Mouse (Mus musculus) heart, embryonic 14.5 days (tissue): ENCODE data around the gene Rapgef2. TPM values are rescaled to one million over a fixed set of nuclear protein-coding genes. Genes with fewer than 3 reads are reported as not detected.

Experiments used
- ATAC-seq: fragments of 200-750 bp; cut with Nextera tagmentation; 2 replicates; pipeline ENCODE4 v1.8.0; 2017; ENCODE audit warnings: low read depth, moderate TSS enrichment; ENCODE audit not compliant: insufficient number of reproducible peaks, insufficient read depth, low FRiP score
- H3K27ac ChIP-seq, 2 experiments: fragments of 200-500 bp in 1 of 2; fragments of 300-500 bp in 1 of 2; sonication (generic) in 1 of 2; replicated peaks in 1 of 2; 2 replicates each; pipeline ENCODE4 v1.5.1; 2012 to 2014; ENCODE audit warnings: low read depth in 2 of 2, low read length in 2 of 2, control low read depth in 1 of 2, mild to moderate bottlenecking in 1 of 2, mixed read lengths in 1 of 2; ENCODE audit not compliant: control insufficient read depth in 1 of 2, insufficient read depth in 1 of 2
- H3K27me3 ChIP-seq: fragments of 300-500 bp; sonication (generic); 2 replicates; pipeline ENCODE4 v1.6.1; 2014; ENCODE audit warnings: mild to moderate bottlenecking, low read length, control low read depth; ENCODE audit not compliant: control insufficient read depth, insufficient read depth
- H3K36me3 ChIP-seq: fragments of 300-500 bp; sonication (generic); 2 replicates; pipeline ENCODE4 v1.6.1; 2014; ENCODE audit warnings: mild to moderate bottlenecking, control low read depth, low read length, mixed read lengths; ENCODE audit not compliant: control insufficient read depth, insufficient read depth
- H3K4me1 ChIP-seq, 2 experiments: fragments of 200-500 bp in 1 of 2; fragments of 300-500 bp in 1 of 2; sonication (generic) in 1 of 2; 2 replicates each; pipeline ENCODE4 v1.6.1; 2012 to 2014; ENCODE audit warnings: low read length in 2 of 2, control low read depth in 1 of 2, mixed read lengths in 1 of 2; ENCODE audit not compliant: control insufficient read depth in 2 of 2, insufficient read depth in 2 of 2
- H3K4me2 ChIP-seq: fragments of 300-500 bp; sonication (generic); 2 replicates; pipeline ENCODE4 v1.6.1; 2014; ENCODE audit warnings: mild to moderate bottlenecking, low read length
- H3K4me3 ChIP-seq, 2 experiments: fragments of 200-500 bp in 1 of 2; fragments of 300-500 bp in 1 of 2; sonication (generic) in 1 of 2; 2 replicates each; pipeline ENCODE4 v1.5.1; 2012 to 2014; ENCODE audit warnings: low read length in 2 of 2, mild to moderate bottlenecking in 2 of 2, control low read depth in 1 of 2, low read depth in 1 of 2, moderate library complexity in 1 of 2; ENCODE audit not compliant: control insufficient read depth in 1 of 2, insufficient read depth in 1 of 2
- H3K9ac ChIP-seq: fragments of 300-500 bp; sonication (generic); 2 replicates; pipeline ENCODE4 v1.6.1; 2014; ENCODE audit warnings: mild to moderate bottlenecking, low read length
- H3K9me3 ChIP-seq: fragments of 300-500 bp; sonication (generic); 2 replicates; pipeline ENCODE4 v1.6.1; 2016; ENCODE audit warnings: low read length, control low read depth; ENCODE audit not compliant: control insufficient read depth
- WGBS: fragments of 180-500 bp; shearing (Covaris S2); extraction: QIAGEN DNeasy Blood & Tissue Kit; methylation state at CpG from one replicate; pipeline ENCODE4 v1.1.7; 2014; 5-methylcytosine and 5-hydroxymethylcytosine counted together
- polyA plus RNA-seq: library from polyadenylated mRNA; unstranded; fragments of >200 nt; fragmentation: Nextera tagmentation; extraction: Ambion mirVana; gene quantifications from 2 replicates; pipeline ENCODE4 v1.2.1, GENCODE M21; 2014

The Rapgef2 gene
- polyA plus RNA-seq, 1 experiment from 2014 or later, result 7.3 TPM

- Histone ChIP-seq H3K9ac (no peak overlapping the region), H3K36me3 (no peaks in the 10 kb centered on the region), H3K27ac (no peak overlapping the region), H3K27me3 (no peaks in the 10 kb centered on the region), H3K9me3 (no peaks in the 10 kb centered on the region), H3K4me1 (peaks cover under 1 to 9% of the 10 kb centered on the region in 2 experiments; a peak in 3 of 4 replicates), H3K4me2 (no peak overlapping the region), H3K4me3 (no peak overlapping the region)
- 79% methylated on average over 7 of the region's 7 CpGs for WGBS
- no peak for ATAC-seq
These were observed 62.0 kb downstream of the Rapgef2 start for GRCm38 (mm10) chr3:79224352-79224751.

- Histone ChIP-seq H3K4me3 (no peak overlapping the region), H3K36me3 (no peaks in the 10 kb centered on the region), H3K4me2 (no peak overlapping the region), H3K4me1 (peaks cover 3 to 9% of the 10 kb centered on the region in 2 experiments; a peak in 3 of 4 replicates), H3K9ac (no peak overlapping the region), H3K9me3 (no peaks in the 10 kb centered on the region), H3K27me3 (no peaks in the 10 kb centered on the region), H3K27ac (no peak overlapping the region)
- ATAC-seq, result no peak
- WGBS, result 76% methylated on average over 8 of the region's 8 CpGs
These were observed 63.0 kb downstream of the Rapgef2 start for GRCm38 (mm10) chr3:79223281-79223680.

- H3K4me3 ChIP-seq, result no peak overlapping the region
- H3K27me3 ChIP-seq, result no peaks in the 10 kb centered on the region
- H3K4me2 ChIP-seq, result no peak overlapping the region
- 62% methylated on average over 13 of the region's 13 CpGs for WGBS
- H3K9me3 ChIP-seq, result no peaks in the 10 kb centered on the region
- no peak overlapping the region for H3K27ac ChIP-seq
- H3K36me3 ChIP-seq, result no peaks in the 10 kb centered on the region
- no peak overlapping the region for H3K9ac ChIP-seq
- no peak for ATAC-seq
- peaks cover 3 to 9% of the 10 kb centered on the region in 2 experiments; a peak in 3 of 4 replicates for H3K4me1 ChIP-seq
These were observed 63.9 kb downstream of the Rapgef2 start for GRCm38 (mm10) chr3:79222192-79222960.

GRCm38 (mm10) chr3:79221296-79222191, 64.8 kb downstream of the Rapgef2 start:
- H3K9ac ChIP-seq, result no peak overlapping the region; the same call in 1 of the 2 replicates
- H3K4me1 ChIP-seq, result peaks cover 3 to 9% of the 10 kb centered on the region in 2 experiments; a peak in 3 of 4 replicates
- 37% methylated on average over 9 of the region's 9 CpGs for WGBS
- no peak overlapping the region for H3K4me2 ChIP-seq
- ATAC-seq, result no peak
- no peak overlapping the region for H3K27ac ChIP-seq
- H3K4me3 ChIP-seq, result no peak overlapping the region
- no peaks in the 10 kb centered on the region for H3K27me3 ChIP-seq
- H3K9me3 ChIP-seq, result no peaks in the 10 kb centered on the region
- no peaks in the 10 kb centered on the region for H3K36me3 ChIP-seq

GRCm38 (mm10) chr3:79219144-79219930, 67.0 kb downstream of the Rapgef2 start:
- Histone ChIP-seq H3K9ac (no peak overlapping the region), H3K9me3 (no peaks in the 10 kb centered on the region), H3K4me1 (peaks cover 3 to 9% of the 10 kb centered on the region in 2 experiments; a peak in 3 of 4 replicates), H3K4me3 (no peak overlapping the region), H3K27ac (0 out of 4 replicates have a peak overlapping the region, but pooled peaks of 1 of the 2 experiments have one; percentile 41), H3K4me2 (no peak overlapping the region), H3K36me3 (no peaks in the 10 kb centered on the region), H3K27me3 (no peaks in the 10 kb centered on the region)
- no peak for ATAC-seq
- WGBS, result 64% methylated on average over 10 of the region's 10 CpGs

GRCm38 (mm10) chr3:79218566-79219051, 67.7 kb downstream of the Rapgef2 start:
- no peaks in the 10 kb centered on the region for H3K36me3 ChIP-seq

GRCm38 (mm10) chr3:79210243-79210642, 76.1 kb downstream of the Rapgef2 start:
- no peak overlapping the region for H3K9ac ChIP-seq
- H3K4me3 ChIP-seq, result no peak overlapping the region
- H3K4me2 ChIP-seq, result no peak overlapping the region
- no peak for ATAC-seq
- 75% methylated on average over 5 of the region's 5 CpGs for WGBS
- peaks cover 4% of the 10 kb centered on the region; the same call in 1 of the 2 replicates for H3K36me3 ChIP-seq
- H3K9me3 ChIP-seq, result no peaks in the 10 kb centered on the region
- no peaks in the 10 kb centered on the region for H3K27me3 ChIP-seq
- H3K27ac ChIP-seq, result no peak overlapping the region
- peaks cover 0 to 5% of the 10 kb centered on the region in 2 experiments; a peak in 2 of 4 replicates for H3K4me1 ChIP-seq

More at GRCm38 (mm10) chr3:79218566-79219051, 67.7 kb downstream of the Rapgef2 start:
- H3K27ac ChIP-seq, result peak overlapping the region; percentile 16 to 25; a peak in 3 of 4 replicates
- WGBS, result 48% methylated on average over 4 of the region's 4 CpGs
- H3K9ac ChIP-seq, result no peak overlapping the region
- ATAC-seq, result no peak
- H3K9me3 ChIP-seq, result no peaks in the 10 kb centered on the region
- peaks cover 3 to 10% of the 10 kb centered on the region in 2 experiments; a peak in 2 of 4 replicates for H3K4me1 ChIP-seq
- H3K4me2 ChIP-seq, result no peak overlapping the region
- H3K4me3 ChIP-seq, result no peak overlapping the region
- H3K27me3 ChIP-seq, result no peaks in the 10 kb centered on the region
